ENCODE assay signal across 23 mouse cellular contexts in genomic region chr17:34096497-34097010, GRCm38 (mm10). TPM values are rescaled to one million over a fixed set of nuclear protein-coding genes. Genes with fewer than 3 reads are reported as not detected.
A peak's percentile ranks its signal among the peaks of the same experiment; 100 is the strongest.
DNase-seq lines count a peak whose midpoint lies in the region; ATAC-seq lines count a peak whose summit lies in the region.
"Had no signal": no experiment of that assay in that cellular context is flagged by ENCODE, and none has a peak within 500 bp of the region (broad histone marks: within the 10 kb centered on the region; RNA-seq: fewer than 3 reads in every experiment).

No protein-coding gene starts in this region.

- ATAC-seq in megakaryocyte, adult 5-6 weeks (ENCODE audit: poor library complexity, severe bottlenecking): no peak
- ATAC-seq: forebrain, embryonic 13.5 days; forebrain, postnatal 0 days; intestine, embryonic 16.5 days had no signal

- peaks cover 78% of the 10 kb centered on the region for H3K4me1 ChIP-seq in megakaryocyte, embryonic 14.5 days

- H3K27me3 ChIP-seq in megakaryocyte, embryonic 14.5 days (replicated peaks): peaks cover 8% of the 10 kb centered on the region
- H3K27me3 ChIP-seq: forebrain, embryonic 13.5 days had no signal

- DNase-seq in adrenal gland, adult (ENCODE audit: inconsistent age in 2 of 2, low spot score in 1 of 2): peak; percentile 46 to 83
- no peak for DNase-seq in adrenal gland, adult 18-20 months (ENCODE audit: low spot score in 2 of 2)
- peak; percentile 61 for DNase-seq in induced T-regulatory cell, adult 2 months (ENCODE audit: low read depth)
- DNase-seq in embryo, embryonic 9.5 days (ENCODE audit: extremely low spot score): no peak
- DNase-seq in cerebellum, postnatal 4 days (ENCODE audit: low spot score in 2 of 2): no peak
- DNase-seq: cerebellum, adult 11 months; cerebellum, adult 8-10 months; cerebellum, postnatal 14 days; forebrain, postnatal 0 days; gastrocnemius, postnatal 14 days; kidney, adult 8-10 months had no signal

- peak overlapping the region; percentile 79 for H3K4me3 ChIP-seq in megakaryocyte, embryonic 14.5 days (replicated peaks)
- H3K4me3 ChIP-seq: embryonic facial prominence, embryonic 10.5 days; forebrain, embryonic 13.5 days; heart, embryonic 12.5 days; hindbrain, embryonic 10.5 days had no signal

- peaks cover 14% of the 10 kb centered on the region for H3K36me3 ChIP-seq in megakaryocyte, embryonic 14.5 days (replicated peaks; ENCODE audit: low read length)
- H3K36me3 ChIP-seq: embryonic facial prominence, embryonic 10.5 days; heart, embryonic 12.5 days; hindbrain, embryonic 10.5 days had no signal

- H3K9me3 ChIP-seq in megakaryocyte, embryonic 14.5 days: peaks cover 14% of the 10 kb centered on the region
- H3K9me3 ChIP-seq: forebrain, embryonic 13.5 days; heart, embryonic 12.5 days; hindbrain, embryonic 10.5 days had no signal

RNA-seq across cellular contexts. Expression of gene H2-Oa, which starts 4.4 kb away (rescaled TPM):
- total RNA-seq in adrenal gland, adult 18-20 months (2021): under 1 TPM; 0.36 to 0.54 TPM
- polyA plus RNA-seq in megakaryocyte, embryonic 14.5 days (2012; ENCODE audit: insufficient read depth, low replicate concordance): 9.5 and 12.1 TPM in 2 replicates
- 10.0 and 10.8 TPM in 2 replicates for total RNA-seq in megakaryocyte, adult 5-6 weeks (2015)
- 3.7 and 6.9 TPM in 2 replicates for total RNA-seq in megakaryocyte, adult 5-6 weeks (2017)
- total RNA-seq: adrenal gland, postnatal 36 days; forebrain, postnatal 0 days; gastrocnemius, adult 18-20 months; gastrocnemius, postnatal 14 days; heart, postnatal 25 days had no signal
- polyA plus RNA-seq: C2C12; forebrain, embryonic 13.5 days; forebrain, postnatal 0 days had no signal

RNA-seq across cellular contexts. Expression of gene H2-DMa, which starts 22.8 kb away (rescaled TPM):
- total RNA-seq in adrenal gland, adult 18-20 months (2021): 10 to 100 TPM; 14.7 to 21.0 TPM
- polyA plus RNA-seq in megakaryocyte, embryonic 14.5 days (2012; ENCODE audit: insufficient read depth, low replicate concordance): 19.3 and 32.1 TPM in 2 replicates
- 172 and 189 TPM in 2 replicates for total RNA-seq in megakaryocyte, adult 5-6 weeks (2015)
- 145 and 152 TPM in 2 replicates for total RNA-seq in megakaryocyte, adult 5-6 weeks (2017)

RNA-seq across cellular contexts. Expression of gene Brd2, which starts 25.9 kb away (rescaled TPM):
- 100 to 1,000 TPM; 199 to 244 TPM for total RNA-seq in adrenal gland, adult 18-20 months (2021)
- polyA plus RNA-seq in megakaryocyte, embryonic 14.5 days (2012; ENCODE audit: insufficient read depth, low replicate concordance): 174 and 242 TPM in 2 replicates
- total RNA-seq in megakaryocyte, adult 5-6 weeks (2015): 287 and 312 TPM in 2 replicates
- total RNA-seq in megakaryocyte, adult 5-6 weeks (2017): 286 and 353 TPM in 2 replicates

RNA-seq across cellular contexts. Expression of gene H2-DMb2, which starts 46.6 kb away (rescaled TPM):
- 1 to 10 TPM; 2.0 to 3.8 TPM for total RNA-seq in adrenal gland, adult 18-20 months (2021)
- 1.5 TPM in 1 of 2 replicates, not detected in the other for polyA plus RNA-seq in megakaryocyte, embryonic 14.5 days (2012; ENCODE audit: insufficient read depth, low replicate concordance)
- 8.9 and 9.6 TPM in 2 replicates for total RNA-seq in megakaryocyte, adult 5-6 weeks (2015)
- total RNA-seq in megakaryocyte, adult 5-6 weeks (2017): 12.4 and 18.3 TPM in 2 replicates
- polyA plus RNA-seq: C2C12; forebrain, embryonic 13.5 days; heart, embryonic 12.5 days; hindbrain, embryonic 14.5 days had no signal

RNA-seq across cellular contexts. Expression of gene H2-DMb1, which starts 56.3 kb away (rescaled TPM):
- total RNA-seq in adrenal gland, adult 18-20 months (2021): 10 to 100 TPM in 1 of 2 experiments, 1 to 10 TPM in 1; 8.5 to 13.3 TPM
- 1.1 TPM in 1 of 2 replicates, not detected in the other for polyA plus RNA-seq in megakaryocyte, embryonic 14.5 days (2012; ENCODE audit: insufficient read depth, low replicate concordance)
- 105 and 109 TPM in 2 replicates for total RNA-seq in megakaryocyte, adult 5-6 weeks (2015)
- 110 and 132 TPM in 2 replicates for total RNA-seq in megakaryocyte, adult 5-6 weeks (2017)
- polyA plus RNA-seq: C2C12; forebrain, embryonic 13.5 days had no signal

Comparison
In these comparisons a context has a peak if more than half of its experiments do, and no peak if none do; other contexts are left out.
1. DNase-seq: peak in adrenal gland, adult (2 of 2) and induced T-regulatory cell, adult 2 months (single experiment); none in adrenal gland, adult 18-20 months (0 of 2), embryo, embryonic 9.5 days (single experiment) and cerebellum, postnatal 4 days (0 of 2).
2. RNA of gene H2-DMa, which starts 22.8 kb away (total RNA-seq): 145 to 189 TPM in megakaryocyte, adult 5-6 weeks; 14.7 to 21.0 TPM in adrenal gland, adult 18-20 months; every median in the first group is over 4 times any median in the second.